Mouse (Mus musculus): ENCODE results near the gene Wdr83. TPM values are rescaled to one million over a fixed set of nuclear protein-coding genes. Genes with fewer than 3 reads are reported as not detected.

The Wdr83 gene
- total and polyA plus RNA-seq, 3 experiments: 27.0 to 58.4 TPM; not detected in 1

DNA sequence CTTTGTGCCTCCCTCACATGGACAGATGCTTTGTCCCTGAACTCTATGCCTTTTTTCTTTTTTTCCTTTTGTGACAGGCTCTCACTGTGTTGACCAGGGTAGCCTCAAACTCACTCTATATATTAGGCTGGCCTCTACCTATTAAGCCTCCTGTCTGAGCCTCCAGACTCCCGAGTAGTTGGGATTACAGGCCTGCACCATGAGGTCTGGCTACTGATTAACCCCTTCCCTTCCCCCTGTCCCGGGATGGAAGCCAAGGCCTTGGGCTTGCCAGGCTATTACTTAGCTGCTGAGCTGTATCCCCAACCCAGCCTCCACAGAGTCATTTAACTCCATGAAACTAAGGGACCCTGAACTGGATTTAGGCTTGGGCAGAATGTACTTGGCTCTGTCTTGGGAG, 15.9 kb downstream of the Wdr83 start:
- no peak overlapping the region for H3K4me3 ChIP-seq (ENCODE audit: control insufficient read depth in 1 of 2, insufficient read depth in 1 of 2, low read depth in 2 of 2, low read length in 2 of 2)
- H3K27ac ChIP-seq (ENCODE audit: control insufficient read depth, low read depth, low read length): no peak overlapping the region
- no peak overlapping the region for H3K9ac ChIP-seq (ENCODE audit: control insufficient read depth, low read depth, low read length, poor library complexity, severe bottlenecking)
- DNase-seq (ENCODE audit: low read depth, low spot score): no peak
- H3K79me2 ChIP-seq (ENCODE audit: control insufficient read depth, insufficient read depth, low read length, poor library complexity): 0 out of 2 replicates have a peak, but pooled peaks cover under 1% of the 10 kb centered on the region
- no peaks in the 10 kb centered on the region for H3K4me1 ChIP-seq (ENCODE audit: control insufficient read depth in 1 of 2, insufficient read depth in 2 of 2, low read length in 2 of 2)
- H3K27me3 ChIP-seq (ENCODE audit: control insufficient read depth in 1 of 2, insufficient read depth in 2 of 2, low read length in 2 of 2): no peaks in the 10 kb centered on the region
- H3K36me3 ChIP-seq (ENCODE audit: control insufficient read depth in 1 of 2, insufficient read depth in 2 of 2, low read length in 2 of 2): no peaks in the 10 kb centered on the region; a peak in 1 of 4 replicates
- TF ChIP-seq ZNF384 (IDR thresholded peaks at IDR 0.05; ENCODE audit: low read depth, low read length) (no peak), ZKSCAN1 (IDR thresholded peaks at IDR 0.05; ENCODE audit: low read depth, low read length) (no peak), NELFE (IDR thresholded peaks at IDR 0.05; ENCODE audit: low read depth, low read length) (no peak), MAZ (IDR thresholded peaks at IDR 0.05; ENCODE audit: low read depth, low read length) (no peak), POLR2AphosphoS2 (IDR thresholded peaks at IDR 0.05; ENCODE audit: low read length) (no peak), GABPA (IDR thresholded peaks at IDR 0.05; ENCODE audit: low read depth, low read length) (no peak), ETS1 (IDR thresholded peaks at IDR 0.05; ENCODE audit: low read depth, low read length) (no peak), JUND (IDR thresholded peaks at IDR 0.05; ENCODE audit: low read depth, low read length) (no peak), CHD1 (IDR thresholded peaks at IDR 0.05; ENCODE audit: low read depth, low read length) (no peak)
- H3K9me3 ChIP-seq (replicated peaks; ENCODE audit: insufficient read depth, low read length): no peaks in the 10 kb centered on the region

DNA sequence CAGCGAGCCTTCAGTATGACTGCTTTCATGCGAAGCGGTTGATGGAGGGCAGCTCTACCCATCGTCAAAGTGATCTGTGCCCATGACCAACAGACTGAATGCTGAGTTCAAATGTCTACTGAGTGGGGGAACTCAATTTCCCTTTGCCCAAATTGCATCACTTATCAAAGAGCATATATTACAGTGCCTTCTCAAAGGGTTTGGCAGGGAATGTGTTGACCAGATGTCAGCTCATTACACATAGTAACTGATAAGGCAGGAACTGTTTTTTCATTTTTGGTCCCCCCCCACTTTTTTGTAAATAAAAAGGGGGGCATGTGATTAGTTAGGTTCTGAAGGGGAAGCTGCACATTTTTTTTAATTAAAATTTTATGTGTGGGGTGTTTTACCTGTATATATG, 18.5 kb downstream of the Wdr83 start:
- Histone ChIP-seq H3K79me2 (ENCODE audit: control insufficient read depth, insufficient read depth, low read length, poor library complexity) (0 out of 2 replicates have a peak, but pooled peaks cover 2% of the 10 kb centered on the region), H3K4me3 (ENCODE audit: control insufficient read depth in 1 of 2, insufficient read depth in 1 of 2, low read depth in 2 of 2, low read length in 2 of 2) (no peak overlapping the region), H3K9me3 (replicated peaks; ENCODE audit: insufficient read depth, low read length) (no peaks in the 10 kb centered on the region), H3K27me3 (ENCODE audit: control insufficient read depth in 1 of 2, insufficient read depth in 2 of 2, low read length in 2 of 2) (no peaks in the 10 kb centered on the region), H3K27ac (ENCODE audit: control insufficient read depth, low read depth, low read length) (no peak overlapping the region), H3K36me3 (ENCODE audit: control insufficient read depth in 1 of 2, insufficient read depth in 2 of 2, low read length in 2 of 2) (no peaks in the 10 kb centered on the region), H3K9ac (ENCODE audit: control insufficient read depth, low read depth, low read length, poor library complexity, severe bottlenecking) (no peak overlapping the region), H3K4me1 (ENCODE audit: control insufficient read depth in 1 of 2, insufficient read depth in 2 of 2, low read length in 2 of 2) (0 out of 4 replicates have a peak, but pooled peaks cover 0 to 3% of the 10 kb centered on the region in 2 experiments)
- no peak for TF ChIP-seq ZKSCAN1 (IDR thresholded peaks at IDR 0.05; ENCODE audit: low read depth, low read length)
- TF ChIP-seq MAFK (IDR thresholded peaks at IDR 0.05; ENCODE audit: borderline replicate concordance, low read depth, low read length): no peak
- no peak for TF ChIP-seq POLR2AphosphoS2 (IDR thresholded peaks at IDR 0.05; ENCODE audit: low read length)
- TF ChIP-seq ZC3H11A (IDR thresholded peaks at IDR 0.05; ENCODE audit: low read depth, low read length): no peak
- TF ChIP-seq E2F4 (IDR thresholded peaks at IDR 0.05; ENCODE audit: borderline replicate concordance, low read depth, low read length): no peak
- no peak for TF ChIP-seq TCF12 (IDR thresholded peaks at IDR 0.05; ENCODE audit: low read depth, low read length)
- TF ChIP-seq ZNF384 (IDR thresholded peaks at IDR 0.05; ENCODE audit: low read depth, low read length): no peak
- TF ChIP-seq NELFE (IDR thresholded peaks at IDR 0.05; ENCODE audit: low read depth, low read length): no peak
- TF ChIP-seq CHD2 (IDR thresholded peaks at IDR 0.05; ENCODE audit: low read length): no peak
- TF ChIP-seq ETS1 (IDR thresholded peaks at IDR 0.05; ENCODE audit: low read depth, low read length): no peak
- no peak for TF ChIP-seq MEF2A (IDR thresholded peaks at IDR 0.05; ENCODE audit: extremely low read depth, insufficient replicate concordance, low read depth, low read length, poor library complexity, severe bottlenecking)
- no peak for TF ChIP-seq MXI1 (IDR thresholded peaks at IDR 0.05; ENCODE audit: low read depth, low read length)
- TF ChIP-seq TBP (IDR thresholded peaks at IDR 0.05; ENCODE audit: low read depth, low read length): no peak
- no peak for DNase-seq (ENCODE audit: low read depth, low spot score)
